Mouse (Mus musculus) ES-E14 (cell line): ENCODE data around the gene Fthl17f.

Source experiments
- CHD2 ChIP-seq: IDR thresholded peaks from 2 replicates; pipeline ENCODE4 v1.6.1; 2014; ENCODE audit warnings: mild to moderate bottlenecking, low read depth, low read length, inconsistent platforms
- HCFC1 ChIP-seq: IDR thresholded peaks from 2 replicates; pipeline ENCODE4 v1.6.1; 2012; ENCODE audit warnings: low read length, inconsistent platforms, borderline replicate concordance; ENCODE audit not compliant: insufficient read depth
- MAFK ChIP-seq: IDR thresholded peaks from 2 replicates; pipeline ENCODE4 v1.6.1; 2014; ENCODE audit warnings: mild to moderate bottlenecking, low read depth, low read length, inconsistent platforms; ENCODE audit not compliant: insufficient read depth
- ZNF384 ChIP-seq: IDR thresholded peaks from 2 replicates; pipeline ENCODE4 v1.6.1; 2012; ENCODE audit warnings: low read depth, low read length, inconsistent platforms

- TF ChIP-seq MAFK (no peak), ZNF384 (no peak), CHD2 (no peak), HCFC1 (no peak)
Observed at GRCm38 (mm10) chrX:9019481-9019880, 43.3 kb upstream of the Fthl17f start.
